Mouse (Mus musculus) frontal cortex, adult 2 months (tissue): ENCODE measurements around the gene Slc25a51. TPM values are rescaled to one million over a fixed set of nuclear protein-coding genes. Genes with fewer than 3 reads are reported as not detected.
"Not testable (repeated sequence)": the region's sequence is repeated elsewhere in the genome, so short reads cannot be mapped to it uniquely, and the experiment has no call there.

ENCODE experiments used
- DNase-seq, 2 experiments: peaks; one replicate each; pipeline ENCODE4 v3.0.0; 2022; ENCODE audit warnings: low spot score in 1 of 2; ENCODE audit errors: extremely low spot score in 1 of 2
- polyA plus RNA-seq: library from polyadenylated mRNA; depleted of rRNA; stranded (reverse); fragments of >200 nt; gene quantifications from 2 replicates; pipeline ENCODE4 v1.2.3, GENCODE M21; 2012; rRNA removed

The Slc25a51 gene
- polyA plus RNA-seq, 1 experiment, result 89.2 TPM

- DNase-seq, result no peak
Observed at GRCm38 (mm10) chr4:45402878-45403498, 5.6 kb downstream of the Slc25a51 start.

GRCm38 (mm10) chr4:45402281-45402680 is 6.3 kb downstream of the Slc25a51 start:
- no peak for DNase-seq

GRCm38 (mm10) chr4:45399421-45400210 is 8.9 kb downstream of the Slc25a51 start:
- DNase-seq, result no peak

- not testable (repeated sequence) for DNase-seq
Observed at GRCm38 (mm10) chr4:45398315-45398714, 10.3 kb downstream of the Slc25a51 start.

GRCm38 (mm10) chr4:45396211-45396610 is 12.4 kb downstream of the Slc25a51 start:
- not testable (repeated sequence) for DNase-seq

DNA sequence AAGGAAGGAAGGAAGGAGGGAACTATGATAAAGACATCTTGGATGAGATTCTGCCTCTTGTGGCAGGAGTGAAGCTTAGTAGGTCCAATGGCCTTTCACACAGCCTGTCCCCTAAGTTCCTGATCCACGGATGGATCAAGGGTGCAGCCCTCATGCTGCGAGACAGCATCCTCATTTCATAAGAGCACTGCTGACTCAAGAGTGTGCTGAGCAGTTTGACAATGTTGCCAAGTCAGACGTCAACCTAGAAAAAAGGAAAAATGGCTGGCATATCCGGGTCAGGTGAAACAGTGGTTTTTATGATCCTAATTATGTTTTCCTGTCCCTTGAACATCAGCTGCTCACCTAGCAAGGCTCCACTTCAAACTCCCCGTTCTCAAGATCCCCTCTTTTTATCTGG is 14.9 kb downstream of the Slc25a51 start:
- DNase-seq, result no peak

DNA sequence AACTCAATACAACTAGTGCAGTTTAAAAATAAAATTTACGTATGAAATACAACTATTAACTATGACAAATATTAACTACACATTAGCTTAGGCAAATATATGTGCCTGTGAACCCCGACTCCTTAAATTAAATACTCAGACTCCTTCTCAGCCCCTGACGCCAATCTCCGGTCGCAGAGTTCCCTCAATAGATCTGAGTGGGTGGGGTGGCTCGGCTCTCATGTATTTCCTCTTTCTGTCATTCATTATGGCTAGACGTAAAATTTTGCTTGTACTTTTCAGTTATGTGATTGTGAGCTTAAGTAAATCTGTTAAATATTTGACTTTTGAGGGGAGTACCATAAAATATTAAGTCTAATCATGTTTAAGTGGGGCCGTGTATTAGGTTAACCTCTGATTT is 15.6 kb downstream of the Slc25a51 start:
- no peak for DNase-seq

DNA sequence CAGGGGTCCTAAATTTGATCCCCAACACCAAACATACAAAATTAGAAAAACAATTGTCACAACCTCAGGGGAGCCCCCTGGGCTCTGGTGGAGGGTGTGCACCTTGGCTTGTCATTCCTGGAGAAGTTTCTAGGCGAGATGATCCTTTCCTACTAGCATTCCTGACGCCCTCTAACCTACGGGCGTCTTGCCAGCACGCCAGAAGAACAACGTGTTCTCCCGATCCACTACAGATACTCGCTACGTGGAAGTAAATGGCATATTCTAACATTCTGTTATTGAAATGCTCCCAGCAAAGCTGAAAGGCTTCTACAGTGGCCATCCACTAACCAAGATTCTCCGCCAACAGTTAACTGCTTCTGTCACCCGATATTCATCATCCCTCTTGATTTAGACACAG is 16.0 kb downstream of the Slc25a51 start:
- DNase-seq, result no peak

- DNase-seq, result no peak
Observed at GRCm38 (mm10) chr4:45392099-45392498, 16.5 kb downstream of the Slc25a51 start.

DNA sequence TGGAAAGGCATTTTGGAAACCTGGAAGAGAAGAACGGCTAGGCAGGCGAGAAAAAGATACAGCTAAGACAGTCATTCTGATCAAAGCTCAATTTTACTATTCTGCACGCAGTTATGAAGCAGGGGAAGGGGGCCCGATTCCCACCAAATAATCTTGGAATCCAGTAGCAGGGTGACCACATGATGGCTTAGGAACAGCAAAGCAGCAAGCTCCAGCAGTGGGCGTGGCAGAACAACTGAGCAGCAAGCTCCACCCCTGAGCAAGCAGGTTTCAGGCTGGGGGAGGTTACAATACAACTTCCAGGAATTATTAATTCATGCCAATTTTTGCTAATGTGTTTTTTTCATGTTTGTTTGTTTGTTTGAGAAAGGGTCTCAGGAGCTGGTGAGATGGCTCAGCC is 21.3 kb downstream of the Slc25a51 start:
- not testable (repeated sequence) for DNase-seq

DNA sequence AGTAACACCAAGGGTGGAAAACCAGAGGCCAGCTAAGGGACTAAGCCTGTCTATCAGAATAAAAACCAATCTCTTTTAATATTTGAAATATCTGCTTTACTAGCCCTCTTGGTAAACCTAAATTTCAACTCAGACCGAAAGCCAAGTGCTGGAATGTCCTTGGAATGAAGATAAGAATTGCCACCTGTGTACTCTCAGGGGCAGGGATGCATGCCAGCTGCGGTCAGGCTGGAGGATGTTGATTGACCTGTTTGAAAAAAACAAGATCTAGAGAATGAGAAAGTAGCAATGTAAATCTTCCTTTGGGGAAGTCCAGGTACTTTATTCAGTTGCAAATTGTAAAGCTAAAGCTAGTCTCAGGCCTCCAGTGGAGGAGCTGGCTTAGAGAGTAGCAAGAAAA is 26.4 kb downstream of the Slc25a51 start:
- DNase-seq, result not testable (repeated sequence)

DNA sequence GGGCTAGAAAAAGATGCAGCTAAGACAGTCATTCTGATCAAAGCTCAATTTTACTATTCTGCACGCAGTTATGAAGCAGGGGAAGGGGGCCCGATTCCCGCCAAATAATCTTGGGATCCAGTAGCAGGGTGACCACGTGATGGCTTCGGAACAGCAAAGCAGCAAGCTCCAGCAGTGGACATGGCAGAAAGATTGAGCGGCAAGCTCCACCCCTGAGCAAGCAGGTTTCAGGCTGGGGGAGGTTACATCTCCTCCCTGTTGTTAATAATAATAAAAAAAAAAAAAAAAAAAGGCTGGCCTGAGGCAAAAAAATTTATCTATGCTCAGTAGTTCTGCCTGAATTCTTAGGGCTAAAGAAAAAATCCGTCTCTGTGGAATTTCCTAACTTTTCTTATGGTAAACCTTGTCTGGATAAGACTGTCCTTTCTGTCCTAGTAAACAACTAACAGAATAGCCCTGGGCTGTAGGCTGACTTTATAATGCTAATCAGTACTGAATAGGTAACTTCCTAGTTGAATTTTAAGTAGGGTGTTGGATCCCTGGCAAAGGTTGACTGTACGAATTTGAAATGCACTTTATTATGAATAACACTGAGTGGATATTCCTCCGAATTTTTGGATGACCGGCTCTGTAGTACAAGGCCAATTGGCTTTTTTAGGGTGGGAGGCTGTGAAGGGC is 27.5 kb downstream of the Slc25a51 start:
- DNase-seq, result not testable (repeated sequence)

GRCm38 (mm10) chr4:45376573-45376972 is 32.0 kb downstream of the Slc25a51 start:
- no peak for DNase-seq

GRCm38 (mm10) chr4:45374879-45375278 is 33.7 kb downstream of the Slc25a51 start:
- DNase-seq, result no peak

- no peak for DNase-seq
Observed at GRCm38 (mm10) chr4:45371261-45371660, 37.3 kb downstream of the Slc25a51 start.

- DNase-seq, result no peak
Observed at GRCm38 (mm10) chr4:45356653-45357052, 51.9 kb downstream of the Slc25a51 start.

Other genes with a start within 250 kb of the Slc25a51 start
- 6.8 and 7.3 TPM in 2 replicates for gene Frmpd1, start 223.9 kb downstream of the Slc25a51 start, polyA plus RNA-seq
- gene Trmt10b, start 111.6 kb downstream of the Slc25a51 start, polyA plus RNA-seq, result 13.4 and 13.8 TPM in 2 replicates
- gene Dcaf10, start 66.7 kb downstream of the Slc25a51 start, polyA plus RNA-seq, result 7.5 and 8.1 TPM in 2 replicates
- 20.4 and 20.9 TPM in 2 replicates for gene Exosc3, start 66.0 kb downstream of the Slc25a51 start, polyA plus RNA-seq
- gene Shb, start 123.7 kb upstream of the Slc25a51 start, polyA plus RNA-seq, result 16.0 and 20.0 TPM in 2 replicates